In genomic region chr4:21801620-21802019, GRCm38 (mm10) we compare ENCODE assay signal across 29 mouse cellular contexts. TPM values are rescaled to one million over a fixed set of nuclear protein-coding genes. Genes with fewer than 3 reads are reported as not detected.
DNase-seq lines count a peak whose midpoint lies in the region; ATAC-seq and TF ChIP-seq lines count a peak whose summit lies in the region.
"Had no signal": no experiment of that assay in that cellular context is flagged by ENCODE, and none has a peak within 500 bp of the region (broad histone marks: within the 10 kb centered on the region; RNA-seq: fewer than 3 reads in every experiment).

No protein-coding gene starts in this region.

- no peaks in the 10 kb centered on the region for H3K27me3 ChIP-seq in MEL (ENCODE audit: control insufficient read depth in 1 of 2, insufficient read depth in 2 of 2, low read length in 2 of 2)
- H3K27me3 ChIP-seq in liver, embryonic 12.5 days (replicated peaks) = no peaks in the 10 kb centered on the region
- no peaks in the 10 kb centered on the region for H3K27me3 ChIP-seq in liver, embryonic 15.5 days
- no peaks in the 10 kb centered on the region for H3K27me3 ChIP-seq in hindbrain, embryonic 11.5 days (ENCODE audit: control insufficient read depth, insufficient read depth, low read length)
- H3K27me3 ChIP-seq: CH12.LX; embryonic facial prominence, embryonic 13.5 days; forebrain, embryonic 12.5 days; forebrain, embryonic 15.5 days; heart, embryonic 13.5 days; hindbrain, embryonic 13.5 days had no signal

- no peak overlapping the region for H3K9ac ChIP-seq in MEL (ENCODE audit: control insufficient read depth, low read depth, low read length, poor library complexity, severe bottlenecking)
- no peak overlapping the region for H3K9ac ChIP-seq in liver, embryonic 12.5 days
- H3K9ac ChIP-seq in liver, embryonic 15.5 days = no peak overlapping the region
- no peak overlapping the region for H3K9ac ChIP-seq in hindbrain, embryonic 11.5 days (ENCODE audit: low read depth, low read length)
- H3K9ac ChIP-seq: embryonic facial prominence, embryonic 13.5 days; forebrain, embryonic 12.5 days; forebrain, embryonic 15.5 days; heart, embryonic 13.5 days; hindbrain, embryonic 13.5 days had no signal

- no peak overlapping the region for H3K4me2 ChIP-seq in liver, embryonic 12.5 days
- H3K4me2 ChIP-seq in liver, embryonic 15.5 days = no peak overlapping the region
- H3K4me2 ChIP-seq in hindbrain, embryonic 11.5 days (replicated peaks; ENCODE audit: low read depth, low read length) = no peak overlapping the region
- H3K4me2 ChIP-seq: embryonic facial prominence, embryonic 13.5 days; forebrain, embryonic 12.5 days; forebrain, embryonic 15.5 days; heart, embryonic 13.5 days; hindbrain, embryonic 13.5 days had no signal

- H3K4me1 ChIP-seq in MEL (ENCODE audit: control insufficient read depth in 1 of 2, insufficient read depth in 2 of 2, low read length in 2 of 2) = no peaks in the 10 kb centered on the region
- H3K4me1 ChIP-seq in liver, embryonic 12.5 days = peaks cover 15% of the 10 kb centered on the region
- H3K4me1 ChIP-seq in liver, embryonic 15.5 days (replicated peaks) = peaks cover 9% of the 10 kb centered on the region
- no peaks in the 10 kb centered on the region for H3K4me1 ChIP-seq in hindbrain, embryonic 11.5 days (replicated peaks; ENCODE audit: control insufficient read depth, insufficient read depth, low read length)
- H3K4me1 ChIP-seq: embryonic facial prominence, embryonic 10.5 days; embryonic facial prominence, embryonic 13.5 days; forebrain, embryonic 12.5 days; forebrain, embryonic 15.5 days; heart, embryonic 10.5 days; heart, embryonic 13.5 days; hindbrain, embryonic 13.5 days had no signal

- TF ChIP-seq POLR2A in MEL (IDR thresholded peaks at IDR 0.05; ENCODE audit: control insufficient read depth in 1 of 2, insufficient read depth in 1 of 2, low read depth in 1 of 2, low read length in 2 of 2, poor library complexity in 1 of 2) = no peak

- 74% methylated on average over 2 of the region's 2 CpGs for WGBS in liver, embryonic 12.5 days (ENCODE audit: insufficient replicate concordance)
- 50% methylated on average over 2 of the region's 2 CpGs for WGBS in liver, embryonic 15.5 days (ENCODE audit: insufficient replicate concordance)
- 89% methylated on average over 2 of the region's 2 CpGs for WGBS in hindbrain, embryonic 11.5 days

- peak; percentile 90 for ATAC-seq in liver, embryonic 12.5 days
- peak; percentile 73 for ATAC-seq in liver, embryonic 15.5 days (ENCODE audit: insufficient read depth)
- ATAC-seq in megakaryocyte progenitor cell, adult 5-6 weeks (replicated peaks; ENCODE audit: poor library complexity) = peak; percentile 97
- no peak for ATAC-seq in hindbrain, embryonic 11.5 days (ENCODE audit: low FRiP score)
- ATAC-seq: forebrain, embryonic 15.5 days; hindbrain, embryonic 16.5 days had no signal

- TF ChIP-seq RAD21 in MEL (IDR thresholded peaks at IDR 0.05; ENCODE audit: low read depth, low read length) = no peak

- H3K79me2 ChIP-seq in MEL (ENCODE audit: control insufficient read depth, insufficient read depth, low read length, poor library complexity) = no peaks in the 10 kb centered on the region

- no peak overlapping the region for H3K4me3 ChIP-seq in MEL (ENCODE audit: control insufficient read depth in 1 of 2, insufficient read depth in 1 of 2, low read depth in 2 of 2, low read length in 2 of 2)
- no peak overlapping the region for H3K4me3 ChIP-seq in liver, embryonic 12.5 days
- no peak overlapping the region for H3K4me3 ChIP-seq in liver, embryonic 15.5 days (replicated peaks)
- H3K4me3 ChIP-seq in hindbrain, embryonic 11.5 days (ENCODE audit: low read depth, low read length) = no peak overlapping the region
- H3K4me3 ChIP-seq: embryonic facial prominence, embryonic 10.5 days; embryonic facial prominence, embryonic 13.5 days; erythroblast, embryonic 14.5 days; forebrain, embryonic 12.5 days; forebrain, embryonic 15.5 days; heart, adult 2 months; heart, embryonic 10.5 days; heart, embryonic 13.5 days; hindbrain, embryonic 13.5 days had no signal

- H3K36me3 ChIP-seq in MEL (ENCODE audit: control insufficient read depth in 1 of 2, insufficient read depth in 2 of 2, low read length in 2 of 2) = peaks cover 6 to 19% of the 10 kb centered on the region in 2 experiments
- peaks cover 90% of the 10 kb centered on the region for H3K36me3 ChIP-seq in liver, embryonic 12.5 days
- peaks cover 85% of the 10 kb centered on the region for H3K36me3 ChIP-seq in liver, embryonic 15.5 days (replicated peaks)
- H3K36me3 ChIP-seq in hindbrain, embryonic 11.5 days (ENCODE audit: control insufficient read depth, insufficient read depth, low read length) = no peaks in the 10 kb centered on the region; the same call in 1 of the 2 replicates

- no peak for TF ChIP-seq CTCF in MEL (IDR thresholded peaks at IDR 0.05 in 2 of 3, conservative IDR thresholded peaks at IDR 0.05 in 1 of 3; ENCODE audit: control insufficient read depth in 1 of 3, insufficient read depth in 1 of 3, low read depth in 2 of 3, low read length in 3 of 3, poor library complexity in 1 of 3, severe bottlenecking in 1 of 3)

- no peak overlapping the region for H3K27ac ChIP-seq in MEL (ENCODE audit: control insufficient read depth, low read depth, low read length)
- H3K27ac ChIP-seq in liver, embryonic 12.5 days = peak overlapping the region; percentile 58; the same call in 1 of the 2 replicates
- no peak overlapping the region for H3K27ac ChIP-seq in liver, embryonic 15.5 days (replicated peaks)
- no peak overlapping the region for H3K27ac ChIP-seq in hindbrain, embryonic 11.5 days (ENCODE audit: low read depth, low read length)
- H3K27ac ChIP-seq: embryonic facial prominence, embryonic 10.5 days; embryonic facial prominence, embryonic 13.5 days; forebrain, embryonic 12.5 days; forebrain, embryonic 15.5 days; heart, adult 2 months; heart, embryonic 10.5 days; heart, embryonic 13.5 days; hindbrain, embryonic 13.5 days had no signal

- H3K9me3 ChIP-seq in MEL (replicated peaks; ENCODE audit: insufficient read depth, low read length) = no peaks in the 10 kb centered on the region
- H3K9me3 ChIP-seq in liver, embryonic 12.5 days (replicated peaks) = no peaks in the 10 kb centered on the region
- H3K9me3 ChIP-seq in liver, embryonic 15.5 days (replicated peaks) = no peaks in the 10 kb centered on the region
- no peaks in the 10 kb centered on the region for H3K9me3 ChIP-seq in hindbrain, embryonic 11.5 days (ENCODE audit: control insufficient read depth, low read length)
- H3K9me3 ChIP-seq: embryonic facial prominence, embryonic 10.5 days; embryonic facial prominence, embryonic 13.5 days; forebrain, embryonic 12.5 days; forebrain, embryonic 15.5 days; G1E; heart, embryonic 10.5 days; heart, embryonic 13.5 days; hindbrain, embryonic 13.5 days had no signal

- peak in 1 of 2 experiments; percentile 20; a peak in 1 of 4 replicates for TF ChIP-seq EP300 in MEL (IDR thresholded peaks at IDR 0.05; ENCODE audit: low read depth in 1 of 2, low read length in 2 of 2)

- intact Hi-C loops in left cerebral cortex, postnatal 4 days (cut with DNase I) = loop anchor here (10.0 kb wide), 1 partner anchor 267 kb away; no protein-coding TSS in a partner anchor

- peak; percentile 13 for DNase-seq in MEL (ENCODE audit: low read depth, low spot score)
- no peak for DNase-seq in hindbrain, embryonic 11.5 days (ENCODE audit: low spot score)
- DNase-seq in left cerebral cortex, postnatal 4 days = no peak
- no peak for DNase-seq in embryo, embryonic 9.5 days (ENCODE audit: extremely low spot score)
- DNase-seq: adrenal gland, postnatal 14 days; B cell, adult 2 months; cerebellum, adult 11 months; cerebellum, adult 8-10 months; cerebellum, postnatal 10 days; cerebellum, postnatal 36 days; gastrocnemius, postnatal 10 days; gastrocnemius, postnatal 36 days; heart, adult 2 months; heart, postnatal 14 days; heart, postnatal 4 days had no signal

TF ChIP-seq in MEL, 35 proteins besides CTCF, POLR2A, EP300 and RAD21:
- TF ChIP-seq KAT2A (conservative IDR thresholded peaks at IDR 0.05; ENCODE audit: low read depth, low read length) = no peak
TF ChIP-seq in MEL: peak in this region for 0.

RNA-seq across cellular contexts. Expression of gene Tstd3, which starts 34.6 kb away (rescaled TPM):
- total RNA-seq in MEL (2012; rRNA removed) = 11.7 and 13.7 TPM in 2 replicates
- 10 to 100 TPM in 1 of 2 experiments, not detected in 1; 18.5 TPM for polyA plus RNA-seq in MEL (2012; ENCODE audit: insufficient read depth in 1 of 2, insufficient read length in 2 of 2, low read depth in 1 of 2, low replicate concordance in 2 of 2, missing spikeins in 1 of 2)
- polyA plus RNA-seq in liver, embryonic 12.5 days (2016; fragmentation: Nextera tagmentation; extraction: Ambion mirVana) = 19.5 and 20.6 TPM in 2 replicates
- polyA plus RNA-seq in liver, embryonic 15.5 days (2015; fragmentation: Nextera tagmentation; extraction: Ambion mirVana) = 13.2 and 13.5 TPM in 2 replicates
- total RNA-seq in megakaryocyte progenitor cell, adult 5-6 weeks (2015) = 9.5 and 11.7 TPM in 2 replicates
- 7.1 and 13.2 TPM in 2 replicates for total RNA-seq in megakaryocyte progenitor cell, adult 5-6 weeks (2017)
- 29.3 and 32.0 TPM in 2 replicates for polyA plus RNA-seq in hindbrain, embryonic 11.5 days (2014; fragmentation: Nextera tagmentation; extraction: Ambion mirVana)
- total RNA-seq in left cerebral cortex, postnatal 4 days (2021) = 10 to 100 TPM in 1 of 2 experiments, 1 to 10 TPM in 1; 9.9 to 11.6 TPM

RNA-seq across cellular contexts. Expression of gene Usp45, which starts 34.7 kb away (rescaled TPM):
- 8.2 and 8.7 TPM in 2 replicates for total RNA-seq in MEL (2012; rRNA removed)
- 1 to 10 TPM in 1 of 2 experiments, not detected in 1; 6.4 TPM for polyA plus RNA-seq in MEL (2012; ENCODE audit: insufficient read depth in 1 of 2, insufficient read length in 2 of 2, low read depth in 1 of 2, low replicate concordance in 2 of 2, missing spikeins in 1 of 2)
- polyA plus RNA-seq in liver, embryonic 12.5 days (2016; fragmentation: Nextera tagmentation; extraction: Ambion mirVana) = 17.3 and 21.3 TPM in 2 replicates
- 12.1 TPM in 2 replicates for polyA plus RNA-seq in liver, embryonic 15.5 days (2015; fragmentation: Nextera tagmentation; extraction: Ambion mirVana)
- 19.7 and 22.7 TPM in 2 replicates for total RNA-seq in megakaryocyte progenitor cell, adult 5-6 weeks (2015)
- 11.0 and 14.8 TPM in 2 replicates for total RNA-seq in megakaryocyte progenitor cell, adult 5-6 weeks (2017)
- polyA plus RNA-seq in hindbrain, embryonic 11.5 days (2014; fragmentation: Nextera tagmentation; extraction: Ambion mirVana) = 14.3 and 17.4 TPM in 2 replicates
- total RNA-seq in left cerebral cortex, postnatal 4 days (2021) = 10 to 100 TPM; 16.7 to 19.7 TPM

RNA-seq across cellular contexts. Expression of gene Pnisr, which starts 45.8 kb away (rescaled TPM):
- 31.7 and 33.6 TPM in 2 replicates for total RNA-seq in MEL (2012; rRNA removed)
- polyA plus RNA-seq in MEL (2012; ENCODE audit: insufficient read depth in 1 of 2, insufficient read length in 2 of 2, low read depth in 1 of 2, low replicate concordance in 2 of 2, missing spikeins in 1 of 2) = 10 to 100 TPM in 1 of 2 experiments, not detected in 1; 99.0 TPM
- polyA plus RNA-seq in liver, embryonic 12.5 days (2016; fragmentation: Nextera tagmentation; extraction: Ambion mirVana) = 59.2 and 59.4 TPM in 2 replicates
- polyA plus RNA-seq in liver, embryonic 15.5 days (2015; fragmentation: Nextera tagmentation; extraction: Ambion mirVana) = 33.3 and 33.7 TPM in 2 replicates
- 85.0 and 160 TPM in 2 replicates for total RNA-seq in megakaryocyte progenitor cell, adult 5-6 weeks (2015)
- 74.3 and 115 TPM in 2 replicates for total RNA-seq in megakaryocyte progenitor cell, adult 5-6 weeks (2017)
- 177 and 209 TPM in 2 replicates for polyA plus RNA-seq in hindbrain, embryonic 11.5 days (2014; fragmentation: Nextera tagmentation; extraction: Ambion mirVana)
- total RNA-seq in left cerebral cortex, postnatal 4 days (2021) = 100 to 1,000 TPM; 152 to 161 TPM
